Mouse (Mus musculus): ENCODE measurements at regions not wholly inside any gene's neighbourhood (a gene's known extent, or its start where the extent isn't known, plus 50 kb on each side); places are given as distances from the start of the nearest gene placed in this dataset.

GRCm38 (mm10) chr4:80442711-80443110, 391.2 kb upstream of the Tyrp1 start:
- intact Hi-C loops (cut with DNase I) = no loop called here
- no peak for DNase-seq (ENCODE audit: low spot score in 2 of 2)

GRCm38 (mm10) chr4:80463615-80464014, 370.3 kb upstream of the Tyrp1 start:
- intact Hi-C loops (cut with DNase I) = no loop called here
- DNase-seq (ENCODE audit: low spot score in 2 of 2) = no peak

- intact Hi-C loops (cut with DNase I) = no loop called here
- peak in 1 of 2 experiments; percentile 1 for DNase-seq (ENCODE audit: low spot score in 2 of 2)
These were observed 358.0 kb upstream of the Tyrp1 start for GRCm38 (mm10) chr4:80475736-80476478.

DNA sequence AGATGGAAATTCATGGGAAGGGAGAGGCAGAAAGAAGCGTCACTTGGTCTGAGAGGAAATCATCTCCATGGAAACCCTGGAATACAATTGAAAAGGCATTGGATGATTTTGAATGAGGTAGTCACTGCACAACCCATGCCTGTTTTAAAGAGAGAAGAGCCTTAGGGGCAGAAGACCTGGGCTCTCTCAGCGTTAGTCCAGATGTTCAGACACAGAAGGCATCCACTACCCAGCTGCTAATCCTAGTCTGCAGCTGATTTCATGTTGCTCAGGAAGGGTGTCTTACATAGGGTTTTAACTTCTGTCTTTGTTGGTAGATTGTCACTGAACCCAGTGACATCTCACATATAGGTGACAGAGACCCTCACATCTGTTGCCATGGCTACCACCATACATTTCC, 318.8 kb upstream of the Tyrp1 start:
- intact Hi-C loops (cut with DNase I) = loop anchor here (5.0 to 10.0 kb wide), 3 partner anchors 160 to 1460 kb away; no protein-coding TSS in a partner anchor
- DNase-seq (ENCODE audit: low spot score in 2 of 2) = no peak

DNA sequence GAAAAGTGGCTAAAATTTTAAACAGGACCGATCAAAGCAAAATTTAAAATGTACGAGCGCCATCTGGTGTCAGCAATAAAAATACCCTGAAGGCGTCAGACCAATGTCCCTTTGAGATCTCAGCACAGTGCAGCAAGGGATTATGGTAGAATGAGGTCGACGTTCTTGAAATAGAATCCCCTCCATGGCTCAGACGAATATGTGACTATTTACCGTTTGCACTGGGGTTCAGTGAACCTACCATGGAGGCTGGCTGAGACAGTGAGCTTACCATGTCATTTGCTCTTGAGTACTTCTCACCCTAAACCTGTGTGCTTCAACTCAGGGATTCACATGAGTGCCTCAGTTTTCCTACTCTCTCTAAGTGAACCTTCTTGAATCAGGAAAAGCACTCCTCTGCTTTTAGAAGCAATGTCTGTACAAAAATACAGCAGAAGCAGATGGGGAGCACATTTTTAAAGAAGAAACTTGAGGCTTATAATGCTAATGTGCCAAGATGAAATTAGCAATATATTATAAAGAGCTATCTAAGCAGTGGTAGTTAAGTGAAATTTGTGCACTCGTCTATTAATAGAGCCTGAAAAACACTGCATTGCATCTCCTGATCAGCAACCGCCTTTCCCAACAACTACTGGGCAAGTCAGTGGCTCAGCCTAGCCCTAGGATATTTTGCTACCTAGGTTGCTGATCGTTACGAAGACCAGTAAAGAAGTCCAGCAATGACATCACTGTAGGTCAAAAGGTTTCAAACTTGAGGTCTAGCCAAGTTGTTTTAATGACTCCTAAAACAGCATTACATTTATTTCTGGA, 316.2 kb upstream of the Tyrp1 start:
- intact Hi-C loops (cut with DNase I) = loop anchor here (2.0 to 10.0 kb wide), 5 partner anchors 121 to 1463 kb away; no protein-coding TSS in a partner anchor
- DNase-seq (ENCODE audit: low spot score in 2 of 2) = peak; percentile 77 to 93

GRCm38 (mm10) chr4:80518589-80518988, 315.3 kb upstream of the Tyrp1 start:
- peak in 1 of 2 experiments; percentile 17 for DNase-seq (ENCODE audit: low spot score in 2 of 2)
- intact Hi-C loops (cut with DNase I) = loop anchor here (2.0 to 10.0 kb wide), 5 partner anchors 120 to 1464 kb away; no protein-coding TSS in a partner anchor

GRCm38 (mm10) chr4:80539854-80540253, 294.1 kb upstream of the Tyrp1 start:
- DNase-seq (ENCODE audit: low spot score in 2 of 2) = no peak
- intact Hi-C loops (cut with DNase I) = no loop called here

DNA sequence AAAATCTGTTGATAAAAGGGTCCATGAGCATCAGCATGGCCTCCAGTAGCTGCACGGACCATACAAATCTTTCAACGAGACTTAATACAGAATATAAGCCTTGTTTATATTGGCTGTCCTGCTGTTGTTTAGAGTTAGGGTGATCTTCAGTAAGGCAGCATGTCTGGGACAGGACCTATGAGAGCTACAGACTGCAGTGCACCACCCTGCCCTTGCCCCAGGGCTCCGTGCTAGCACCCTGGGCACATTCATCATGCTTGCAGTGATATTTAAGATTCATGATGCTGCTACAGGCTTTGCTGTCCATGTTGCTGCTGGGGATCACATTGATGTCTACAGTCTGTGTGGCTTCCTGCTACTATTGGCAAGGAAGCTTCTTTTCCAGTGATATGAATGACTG, 288.8 kb upstream of the Tyrp1 start:
- no peak for DNase-seq (ENCODE audit: low spot score in 2 of 2)
- intact Hi-C loops (cut with DNase I) = no loop called here

DNA sequence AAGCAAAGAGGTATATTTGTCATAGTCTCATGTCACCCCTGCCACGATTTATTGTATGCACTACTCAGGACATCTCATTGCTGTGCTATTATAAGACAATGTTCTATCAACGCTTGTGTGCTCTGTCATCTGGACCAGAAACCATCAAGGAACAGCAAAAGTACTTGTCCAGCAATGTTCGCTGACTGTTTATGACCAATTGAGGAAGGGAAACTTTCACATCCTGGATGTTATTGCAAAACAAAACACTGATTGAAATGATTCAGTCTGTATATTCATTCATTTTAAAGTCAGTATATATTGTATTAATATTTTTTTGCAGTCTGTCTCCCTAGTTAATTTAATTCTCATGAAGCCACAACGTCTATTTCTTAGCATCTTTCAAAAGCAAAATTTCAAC, 244.5 kb upstream of the Tyrp1 start:
- intact Hi-C loops (cut with DNase I) = no loop called here
- no peak for DNase-seq (ENCODE audit: low spot score in 2 of 2)

- intact Hi-C loops (cut with DNase I) = no loop called here
- peak in 1 of 2 experiments; percentile 57 for DNase-seq (ENCODE audit: low spot score in 2 of 2)
These were observed 205.7 kb upstream of the Tyrp1 start for GRCm38 (mm10) chr4:80628271-80628670.

- intact Hi-C loops (cut with DNase I) = no loop called here
- DNase-seq (ENCODE audit: low spot score in 2 of 2) = no peak
These were observed 204.7 kb upstream of the Tyrp1 start for GRCm38 (mm10) chr4:80629251-80629650.

GRCm38 (mm10) chr4:80630260-80630659, 203.7 kb upstream of the Tyrp1 start:
- intact Hi-C loops (cut with DNase I) = no loop called here
- DNase-seq (ENCODE audit: low spot score in 2 of 2) = peak in 1 of 2 experiments; percentile 60

GRCm38 (mm10) chr4:80631041-80631440, 202.9 kb upstream of the Tyrp1 start:
- intact Hi-C loops (cut with DNase I) = no loop called here
- DNase-seq (ENCODE audit: low spot score in 2 of 2) = no peak

GRCm38 (mm10) chr4:80631441-80631840, 202.5 kb upstream of the Tyrp1 start:
- intact Hi-C loops (cut with DNase I) = no loop called here
- peak in 1 of 2 experiments; percentile 40 for DNase-seq (ENCODE audit: low spot score in 2 of 2)

DNA sequence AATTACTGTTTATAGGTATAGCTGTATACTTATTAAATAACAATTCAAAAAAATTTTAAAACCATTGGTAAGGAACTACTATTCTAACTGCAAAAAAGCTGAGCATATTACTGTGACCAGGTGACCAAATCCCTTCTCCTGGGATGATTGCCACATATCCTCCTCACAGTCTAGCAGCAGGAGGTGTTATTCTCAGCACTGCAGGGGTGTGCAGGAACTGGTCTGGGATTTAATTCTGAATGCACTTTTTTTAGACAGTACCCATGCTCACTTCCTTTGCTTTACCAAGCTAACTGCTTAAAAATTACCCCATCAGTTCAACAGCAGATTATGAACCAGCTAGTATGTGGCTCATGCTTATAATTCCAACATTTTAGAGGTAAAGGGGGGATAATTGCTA, 195.5 kb upstream of the Tyrp1 start:
- intact Hi-C loops (cut with DNase I) = loop anchor here (2.0 to 5.0 kb wide), 5 partner anchors 39 to 1586 kb away; no protein-coding TSS in a partner anchor
- peak; percentile 16 to 93 for DNase-seq (ENCODE audit: low spot score in 2 of 2)
